Mouse (Mus musculus) embryo, embryonic 11.5 days (tissue): ENCODE data around the gene Mff.

Experiments used
- DNase-seq: peaks from one replicate; pipeline ENCODE4 v3.0.0-alpha.2; 2012; ENCODE audit warnings: low read depth, low spot score

Mff gene

DNA sequence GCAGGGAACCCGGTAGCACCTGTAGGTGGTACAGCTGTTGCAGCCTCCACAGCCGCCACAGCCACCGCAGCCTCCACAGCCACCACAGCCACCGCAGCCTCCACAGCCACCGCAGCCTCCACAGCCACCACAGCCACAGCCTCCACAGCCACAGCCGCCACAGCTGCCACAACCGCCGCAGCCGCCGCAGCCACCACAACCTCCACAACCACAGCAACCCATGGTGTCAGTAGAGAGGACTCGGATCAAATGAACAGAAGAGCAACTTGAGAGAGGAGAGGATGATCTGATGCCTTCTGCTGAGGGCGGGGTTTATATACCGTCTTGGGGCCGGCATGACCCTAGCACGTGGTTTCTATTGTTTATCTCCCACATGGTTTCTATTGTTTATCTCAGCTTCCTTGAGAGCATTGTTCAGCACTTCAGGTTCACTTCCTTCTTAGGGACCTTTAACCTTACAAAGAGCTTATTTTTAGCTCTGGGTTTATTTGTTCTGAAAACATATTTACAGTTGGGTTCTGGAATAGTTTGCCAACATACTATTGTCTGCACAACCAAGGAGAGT lies 46.4 kb downstream of the Mff start, which contains the start of gene Gm47791:
Gene Gm47791, minus strand, starts transcription at position 222 of the 565 bp plus-strand sequence.
- DNase-seq: no peak

DNA sequence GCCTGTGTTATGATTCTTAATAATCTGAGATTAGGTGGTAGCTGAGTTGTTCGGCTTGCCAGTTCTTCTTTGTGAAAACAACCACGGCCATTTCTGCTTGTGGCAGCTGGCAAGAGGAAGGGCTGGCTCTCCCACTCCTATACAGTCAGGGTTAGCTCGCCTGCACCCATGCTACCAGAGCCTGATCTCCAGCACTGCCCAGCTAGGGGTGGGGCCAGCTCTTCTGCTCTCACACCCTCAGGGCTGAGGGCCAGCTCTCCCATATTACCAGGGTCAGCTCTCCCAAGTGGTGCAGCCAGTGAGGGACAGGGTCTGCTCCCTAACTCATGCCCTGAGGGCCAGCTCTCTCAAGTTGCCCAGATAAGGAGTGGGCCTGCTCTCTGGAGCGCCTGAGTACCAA lies 47.7 kb downstream of the Mff start:
- DNase-seq: no peak

DNA sequence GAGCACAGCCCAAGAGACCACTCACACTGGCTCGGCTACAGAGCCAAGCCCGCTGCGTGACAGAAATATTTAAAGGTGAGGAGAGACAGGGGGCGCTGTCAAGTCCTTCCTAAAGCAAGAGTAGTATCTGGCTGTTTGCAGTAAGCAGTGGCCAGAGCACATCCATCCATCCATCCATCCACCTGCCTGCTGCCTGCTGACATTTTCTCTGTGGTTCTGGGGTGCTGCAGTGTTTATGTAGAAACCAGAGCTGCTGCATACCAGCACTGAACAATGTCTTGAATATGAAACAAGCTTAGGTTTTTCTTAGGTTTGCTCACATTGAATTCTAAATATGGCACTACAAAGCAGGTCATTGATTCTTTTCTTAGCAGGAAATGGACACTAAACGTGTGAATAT lies 48.5 kb downstream of the Mff start:
- no peak for DNase-seq

DNA sequence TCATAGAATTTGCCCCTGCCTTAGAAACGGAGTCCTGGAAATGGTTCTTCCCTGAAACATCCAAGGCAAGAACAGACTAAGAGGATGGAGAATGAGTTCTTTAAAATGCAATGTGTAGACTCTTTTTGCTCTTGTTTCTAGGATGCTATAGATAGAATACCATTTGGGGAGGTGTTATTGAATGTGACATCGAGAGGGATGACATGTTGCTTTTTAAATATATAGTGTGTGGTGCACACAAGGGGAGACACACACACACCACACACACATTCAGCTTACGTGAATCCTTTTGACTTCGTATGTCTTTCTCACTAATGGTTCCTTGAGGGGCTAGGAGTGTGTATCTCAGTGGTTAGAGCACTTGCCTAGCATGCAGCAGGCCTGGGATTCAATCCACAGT lies 50.6 kb downstream of the Mff start:
- no peak for DNase-seq

DNA sequence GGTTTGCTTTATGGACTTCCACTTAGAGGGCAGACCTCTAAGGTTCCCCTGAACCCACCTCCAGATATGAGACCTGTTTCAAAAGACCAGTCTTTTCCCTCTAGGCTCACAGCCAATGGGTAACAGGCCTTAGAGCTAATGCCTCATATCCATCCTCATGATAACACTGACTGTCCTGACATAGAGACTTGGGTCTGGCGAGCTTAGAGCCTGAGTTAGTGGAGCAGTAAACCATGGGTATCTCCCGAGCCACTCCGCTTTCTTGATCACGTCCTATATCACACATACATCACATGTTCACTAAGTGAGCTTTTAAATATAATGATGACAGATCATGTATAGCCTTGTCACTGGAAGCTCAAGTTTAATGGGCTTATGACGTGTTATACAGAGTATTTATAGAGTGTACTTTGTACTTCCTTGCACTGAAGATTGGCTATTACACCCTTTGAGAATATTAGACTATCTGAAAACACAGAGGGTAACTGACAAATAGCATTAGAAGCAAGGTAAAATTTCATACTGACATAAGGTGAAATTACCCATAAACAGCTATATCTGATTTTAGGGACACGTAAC lies 54.8 kb downstream of the Mff start:
- DNase-seq: no peak

DNA sequence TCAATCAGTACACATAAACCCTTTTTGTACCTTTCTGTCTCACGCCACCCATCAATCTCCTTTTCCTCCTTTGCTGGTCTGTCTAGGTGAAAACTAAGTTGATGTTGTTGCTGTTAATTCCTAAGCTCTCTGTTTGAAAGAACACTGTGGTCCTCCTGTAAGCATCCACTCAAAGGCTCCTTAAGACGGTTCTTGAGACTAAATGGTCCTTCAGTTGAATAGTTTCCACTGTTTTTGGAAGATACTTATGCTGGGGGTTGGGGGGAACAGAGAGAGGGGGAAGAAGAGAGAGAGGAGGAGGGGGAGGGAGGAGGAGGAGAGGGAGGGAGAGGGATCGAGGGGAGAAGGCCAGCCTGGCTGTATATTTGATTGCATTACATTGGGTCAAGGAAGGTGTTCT lies 58.9 kb downstream of the Mff start:
- no peak for DNase-seq

DNA sequence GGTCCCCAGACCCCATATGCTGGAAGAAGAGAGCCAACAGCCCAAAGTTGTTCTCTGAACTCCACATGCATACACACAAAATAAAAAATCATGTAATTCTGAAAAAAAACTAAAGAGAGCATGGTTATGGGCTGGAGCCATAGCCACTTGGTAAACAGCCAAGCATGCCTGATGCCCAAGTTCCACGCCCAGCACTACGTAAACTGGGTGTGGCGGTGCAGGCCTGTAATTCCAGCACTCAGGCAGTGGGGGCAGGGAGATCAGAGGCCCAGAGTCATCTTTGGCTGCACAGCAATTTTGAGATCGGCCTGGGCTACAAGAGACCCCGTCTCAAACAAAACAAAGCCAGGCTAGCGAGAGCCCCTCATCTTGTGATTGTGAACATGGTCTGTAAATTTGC lies 60.9 kb downstream of the Mff start:
- DNase-seq: no peak

DNA sequence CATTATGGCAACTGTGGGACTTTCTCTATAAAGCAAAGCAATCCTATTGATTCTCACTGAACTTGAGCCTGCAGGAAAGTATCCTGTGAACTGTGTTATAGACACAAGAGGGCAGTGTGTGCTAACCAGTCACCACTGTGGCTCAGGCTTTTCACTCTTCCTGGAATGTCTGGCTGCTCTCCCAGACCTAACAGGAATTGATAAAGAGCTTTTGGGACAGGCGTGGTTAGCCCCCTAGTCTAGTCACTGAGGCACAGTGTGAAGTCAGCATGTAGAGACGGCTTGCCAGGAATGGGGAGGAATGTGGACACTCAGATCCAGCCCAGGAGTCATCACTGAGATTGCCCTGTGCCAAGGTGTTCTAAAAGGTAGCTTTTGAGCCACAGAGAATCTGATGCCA lies 62.7 kb downstream of the Mff start:
- peak; percentile 51 for DNase-seq

DNA sequence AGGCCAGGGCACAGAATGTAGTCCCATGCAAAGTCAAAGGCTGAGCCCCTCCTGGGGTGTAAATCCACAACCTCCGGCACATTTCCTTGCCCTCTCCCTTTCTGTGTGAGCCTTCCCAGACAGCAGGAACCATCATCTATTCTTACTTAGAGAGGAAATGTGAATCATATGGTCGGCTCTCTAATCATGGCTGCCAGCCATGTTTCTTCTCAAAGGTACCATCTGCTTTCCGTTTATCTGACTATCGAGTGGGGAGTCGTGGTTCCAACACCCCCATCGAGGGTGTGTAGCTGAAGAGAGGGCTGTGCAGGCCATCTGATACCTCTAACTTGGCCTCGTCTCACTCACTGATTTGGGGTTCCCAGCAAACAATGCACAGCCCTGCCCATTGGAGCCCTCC lies 63.4 kb downstream of the Mff start:
- DNase-seq: no peak

DNA sequence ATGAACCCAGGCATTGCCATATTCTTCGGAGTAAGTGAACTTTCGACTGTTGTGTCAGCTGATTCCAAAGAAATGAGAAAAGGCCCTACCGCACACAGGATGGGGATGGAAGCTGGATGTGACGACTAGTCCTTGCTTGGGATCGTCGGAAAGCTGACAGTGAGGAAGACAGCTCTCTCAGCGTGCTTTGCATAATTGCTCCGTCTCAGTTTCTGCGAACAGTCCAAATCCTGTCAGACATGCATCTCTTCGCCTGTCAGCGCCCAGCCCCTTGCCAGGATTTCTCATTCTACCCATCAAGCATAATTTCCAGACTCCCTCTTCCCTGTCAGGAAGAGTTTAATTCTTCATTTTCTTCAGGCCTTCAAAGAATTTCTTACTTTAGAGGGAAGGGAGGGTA lies 66.4 kb downstream of the Mff start:
- no peak for DNase-seq

DNA sequence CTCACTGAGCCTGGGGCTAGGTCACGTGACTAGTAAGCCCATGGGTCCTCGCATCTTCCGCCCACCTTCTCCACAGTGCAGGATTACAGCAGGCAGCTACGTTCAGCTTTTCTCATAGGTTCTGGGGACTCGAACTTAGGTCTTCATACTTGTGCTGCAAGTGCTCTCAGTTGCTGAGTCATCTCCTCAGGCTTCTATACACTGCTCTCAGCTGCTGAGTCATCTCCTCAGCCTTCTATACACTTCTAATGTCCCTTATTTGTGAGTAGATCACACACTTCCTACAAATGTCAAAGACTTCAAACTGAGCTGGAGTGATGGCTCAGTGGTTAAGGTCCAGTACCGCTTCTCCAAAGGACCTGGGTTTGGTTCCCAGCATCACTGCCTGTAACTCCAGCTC lies 67.5 kb downstream of the Mff start:
- no peak for DNase-seq

DNA sequence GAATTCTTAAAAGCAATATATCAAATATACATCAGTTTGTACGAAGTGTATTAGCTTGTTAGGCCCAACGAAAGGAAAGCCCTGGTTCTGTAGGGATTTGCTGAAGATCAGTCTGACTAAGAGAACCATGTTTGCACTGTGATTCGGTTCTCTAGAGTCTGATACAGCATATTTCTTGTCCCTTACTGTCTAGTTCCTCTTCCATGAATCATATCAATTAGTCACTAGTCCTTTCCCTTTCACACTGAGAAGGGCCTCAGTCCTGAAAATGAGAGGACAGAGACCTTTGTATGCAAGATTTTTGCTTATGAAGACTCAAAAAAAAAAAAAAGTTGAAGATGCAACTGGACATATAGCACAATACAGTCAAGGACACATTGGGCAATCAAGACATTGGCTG lies 68.4 kb downstream of the Mff start:
- no peak for DNase-seq

DNA sequence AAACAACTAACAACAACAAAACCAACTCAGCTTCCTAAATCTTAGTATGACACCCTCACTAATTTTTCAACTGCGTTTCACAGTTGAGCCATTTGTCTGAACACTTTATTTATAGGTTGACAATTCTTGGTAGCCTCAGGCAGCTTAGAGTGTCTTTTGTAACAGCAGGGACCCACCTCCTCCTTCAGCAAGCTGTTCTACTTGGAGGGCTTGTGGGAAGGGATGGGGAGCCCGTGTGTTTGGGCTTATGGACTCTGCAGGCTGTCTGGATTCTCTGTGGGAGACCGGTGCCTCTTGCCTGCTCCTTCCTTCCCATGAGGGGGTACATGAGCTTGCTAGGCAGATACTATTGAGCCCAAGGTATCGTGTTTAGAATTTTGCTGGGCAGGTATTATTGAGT lies 69.3 kb downstream of the Mff start:
- DNase-seq: no peak

DNA sequence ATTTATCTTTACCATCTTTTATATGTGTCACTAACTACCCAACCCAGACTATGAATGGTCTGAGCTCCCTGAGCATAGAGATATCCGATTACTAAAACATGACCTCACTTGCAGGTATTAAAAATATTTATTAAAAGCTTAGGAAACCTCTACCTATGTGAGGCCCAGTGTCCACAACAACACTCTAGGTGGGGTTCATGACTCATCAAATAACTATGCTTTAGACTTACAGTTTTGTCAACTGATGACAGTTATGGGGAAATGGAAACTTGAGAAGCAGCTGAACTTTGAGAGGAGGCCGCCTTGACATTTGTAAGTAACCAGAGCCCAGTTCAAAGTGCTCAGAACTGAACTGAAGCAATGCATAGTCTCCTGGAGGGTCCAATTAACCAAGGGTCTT lies 70.5 kb downstream of the Mff start:
- DNase-seq: no peak

DNA sequence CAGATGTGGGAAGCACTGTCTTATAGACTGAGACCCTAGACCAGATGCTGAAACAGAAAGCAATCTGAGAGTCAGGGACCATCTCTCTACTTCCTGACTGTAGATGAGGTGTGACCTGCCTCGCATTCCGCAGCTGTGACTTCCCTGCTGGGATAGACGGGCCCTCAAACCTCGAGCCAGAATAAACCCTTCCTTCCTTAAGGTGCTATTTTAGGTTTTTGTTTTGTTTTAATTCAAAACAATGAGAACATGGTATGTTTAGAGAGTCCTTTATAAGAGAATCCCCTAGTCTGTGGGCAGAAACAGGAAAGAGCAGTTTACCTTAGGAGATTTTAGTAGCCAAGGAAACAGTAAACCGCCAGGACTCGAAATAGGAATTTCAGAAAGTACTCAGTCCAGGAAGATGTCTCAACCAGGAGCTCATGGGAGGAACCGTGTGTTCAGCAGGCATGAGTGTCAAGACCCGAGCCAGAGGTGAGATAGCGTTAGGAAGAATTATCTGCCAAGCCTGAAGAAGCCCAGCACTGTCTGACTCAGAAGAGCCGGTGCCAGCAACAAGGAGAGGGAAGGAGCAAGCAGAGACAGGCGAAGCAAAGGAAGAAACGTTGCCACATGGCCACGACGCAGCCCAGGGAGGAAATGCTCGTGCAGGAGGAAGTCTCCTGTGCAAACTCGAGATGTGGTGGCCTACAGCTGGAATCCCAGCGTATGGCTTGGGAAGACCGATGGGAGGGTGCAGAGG lies 71.2 kb downstream of the Mff start:
- no peak for DNase-seq

DNA sequence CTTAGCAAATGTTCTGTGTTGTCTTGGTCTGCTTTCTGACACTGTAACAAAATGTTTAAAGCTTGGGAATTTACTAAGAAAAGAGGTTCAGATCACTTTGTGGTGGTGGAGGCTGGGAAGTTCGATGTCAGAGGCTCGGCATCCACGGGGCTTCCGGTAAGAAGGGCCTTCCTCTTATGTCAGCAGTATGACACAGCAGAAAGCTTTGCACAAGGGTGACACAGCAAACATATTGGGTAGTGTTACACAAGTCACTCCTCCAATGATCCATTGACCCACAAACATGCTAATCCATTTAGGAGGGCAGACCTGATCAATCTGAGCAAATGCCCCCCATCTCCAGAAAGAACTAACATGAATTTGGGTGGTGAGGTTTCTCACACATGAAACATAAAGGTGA lies 72.4 kb downstream of the Mff start:
- no peak for DNase-seq

DNA sequence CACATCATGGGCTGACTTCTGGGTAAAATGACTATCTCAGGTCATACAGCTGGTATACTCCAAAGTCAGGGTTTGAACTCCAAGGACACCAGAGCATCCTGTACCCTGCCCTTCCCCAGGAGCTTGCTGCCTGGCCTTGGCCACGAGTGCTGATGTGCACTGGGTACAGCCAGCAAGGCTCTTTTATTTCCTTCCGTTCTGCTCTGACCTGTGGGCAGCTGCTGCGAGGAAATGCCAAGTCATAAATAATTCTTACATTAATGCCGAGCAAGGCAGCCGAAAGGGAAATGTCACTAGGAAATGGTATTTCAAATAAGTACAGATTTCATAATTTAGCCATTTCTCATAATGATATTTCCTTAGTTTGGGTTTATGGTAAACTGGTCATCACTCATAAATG lies 73.6 kb downstream of the Mff start:
- no peak for DNase-seq

DNA sequence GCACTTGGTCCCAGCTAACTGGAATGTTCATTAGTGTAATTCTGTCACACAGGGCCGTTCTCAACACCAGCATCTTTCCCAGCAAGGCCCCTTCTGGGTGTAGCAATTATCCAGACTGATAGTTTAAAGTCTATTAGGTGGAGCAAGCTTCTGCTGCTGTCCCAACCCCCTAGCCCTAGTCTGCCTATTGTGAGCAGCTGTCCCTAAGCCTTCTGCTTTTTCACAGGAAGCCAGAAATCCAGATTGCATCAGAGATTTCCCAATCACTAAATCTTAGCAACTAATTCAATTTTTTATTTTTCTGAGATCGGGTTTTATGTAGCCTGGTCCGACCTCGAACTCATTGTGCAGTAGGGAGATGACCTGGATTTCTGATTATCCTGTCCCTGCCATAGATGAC lies 74.2 kb downstream of the Mff start:
- DNase-seq: no peak

DNA sequence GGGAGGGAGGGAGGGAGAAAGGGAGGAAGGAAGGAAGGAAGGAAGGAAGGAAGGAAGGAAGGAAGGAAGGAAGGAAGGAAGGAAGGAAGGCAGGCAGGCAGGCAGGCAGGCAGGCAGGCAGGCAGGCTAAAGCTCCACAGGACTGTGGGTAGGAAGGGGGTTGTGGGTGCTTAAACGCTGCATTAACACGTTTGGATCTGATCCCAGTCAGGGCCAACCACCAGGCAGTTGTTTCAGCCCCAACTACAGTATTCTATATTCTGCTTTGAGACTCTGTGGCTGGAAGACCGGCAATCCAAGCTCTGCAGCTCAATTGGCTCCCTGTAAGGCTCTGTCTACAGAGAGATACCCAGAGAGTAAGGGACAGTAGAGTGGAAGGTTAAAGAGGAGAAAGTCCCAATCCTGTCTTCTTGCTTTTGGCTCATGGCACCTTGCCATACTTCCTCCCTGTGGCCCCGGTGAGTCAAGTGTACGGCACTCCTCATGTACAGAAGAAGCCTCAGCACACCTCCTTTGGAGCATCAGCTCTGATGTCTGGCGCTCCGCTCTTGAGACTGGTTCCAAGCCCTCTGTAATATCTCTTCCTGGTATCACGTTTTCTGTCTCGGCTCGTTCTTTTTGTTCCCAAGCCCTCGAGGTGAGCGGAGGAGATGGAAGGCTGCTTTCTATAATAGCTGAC lies 76.6 kb downstream of the Mff start:
- no peak for DNase-seq
